Mouse (Mus musculus): ENCODE measurements at regions not wholly inside any gene's neighbourhood (a gene's known extent, or its start where the extent isn't known, plus 50 kb on each side); places are given as distances from the start of the nearest gene placed in this dataset.

- TF ChIP-seq POLR2A (IDR thresholded peaks at IDR 0.05; ENCODE audit: control insufficient read depth, extremely low read depth, insufficient read depth, low read length, poor library complexity) = no peak
- TF ChIP-seq CTCF (IDR thresholded peaks at IDR 0.05; ENCODE audit: borderline replicate concordance, control insufficient read depth, extremely low read depth, insufficient read depth, low read length, poor library complexity) = no peak
Observed at GRCm38 (mm10) chr19:59653631-59654367, 195.6 kb downstream of the Emx2 start.

Measured in thymus, adult 2 months (tissue).